In the genomic region with DNA sequence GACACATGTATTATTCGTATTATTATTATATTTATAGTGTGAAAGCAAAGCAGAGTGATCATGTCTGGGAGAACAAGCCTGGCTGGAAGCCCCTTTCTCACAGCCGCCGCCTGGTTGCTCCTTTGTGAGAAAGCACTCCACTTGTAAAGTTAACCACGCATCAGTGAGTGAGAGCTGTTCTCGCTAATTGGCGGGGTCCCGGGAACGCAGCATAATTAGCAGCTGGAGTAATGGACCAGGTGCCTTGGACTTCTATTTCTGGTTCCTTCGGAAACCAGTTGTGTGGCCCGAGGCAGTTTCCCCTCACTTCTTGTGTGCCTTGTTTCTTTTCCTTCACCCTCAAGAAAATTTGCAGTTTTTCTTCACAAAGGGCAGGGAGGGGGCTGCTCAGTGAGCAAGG, we compare ENCODE assay signal across 12 mouse cellular contexts.
DNase-seq lines count a peak whose midpoint lies in the region; ATAC-seq lines count a peak whose summit lies in the region.
"Had no signal": no experiment of that assay in that cellular context is flagged by ENCODE, and none has a peak within 500 bp of the region (broad histone marks: within the 10 kb centered on the region; RNA-seq: fewer than 3 reads in every experiment).

No protein-coding gene starts in this region.

- H3K27ac ChIP-seq in heart, embryonic 13.5 days (replicated peaks) = 0 out of 2 replicates have a peak overlapping the region, but pooled peaks have one; percentile 100
- H3K27ac ChIP-seq in neural tube, embryonic 12.5 days = no peak overlapping the region; the same call in 1 of the 2 replicates
- H3K27ac ChIP-seq in neural tube, embryonic 15.5 days (replicated peaks) = no peak overlapping the region; the same call in 1 of the 2 replicates
- peak overlapping the region; percentile 84 for H3K27ac ChIP-seq in limb, embryonic 12.5 days

- H3K36me3 ChIP-seq in heart, embryonic 13.5 days = peaks cover 3% of the 10 kb centered on the region
- peaks cover 4% of the 10 kb centered on the region for H3K36me3 ChIP-seq in neural tube, embryonic 12.5 days
- peaks cover 3% of the 10 kb centered on the region; the same call in 1 of the 2 replicates for H3K36me3 ChIP-seq in neural tube, embryonic 15.5 days
- H3K36me3 ChIP-seq in limb, embryonic 12.5 days = peaks cover 18% of the 10 kb centered on the region

- H3K4me2 ChIP-seq in heart, embryonic 13.5 days = no peak overlapping the region
- H3K4me2 ChIP-seq in neural tube, embryonic 12.5 days (replicated peaks) = peak overlapping the region; percentile 6; the same call in 1 of the 2 replicates
- H3K4me2 ChIP-seq in neural tube, embryonic 15.5 days = no peak overlapping the region
- H3K4me2 ChIP-seq in limb, embryonic 12.5 days = peak overlapping the region; percentile 17; the same call in 1 of the 2 replicates

- no peak for ATAC-seq in heart, embryonic 13.5 days (ENCODE audit: extremely low read depth, insufficient number of reproducible peaks, low FRiP score, low TSS enrichment)
- ATAC-seq in neural tube, embryonic 12.5 days (ENCODE audit: low FRiP score, low read depth) = no peak
- no peak for ATAC-seq in neural tube, embryonic 15.5 days (ENCODE audit: low FRiP score)
- no peak for ATAC-seq in limb, embryonic 12.5 days (ENCODE audit: insufficient number of reproducible peaks, insufficient read depth, low FRiP score, low TSS enrichment, low read depth)
- ATAC-seq: activated CD4-positive, CD25-positive, alpha-beta regulatory T cell, adult 4 months had no signal

- DNase-seq in heart, adult 9 months (ENCODE audit: low spot score in 2 of 2) = no peak
- DNase-seq in layer of hippocampus, adult 11-12 months (ENCODE audit: low spot score) = no peak
- no peak for DNase-seq in urinary bladder, postnatal 14 days (ENCODE audit: low spot score)
- no peak for DNase-seq in testis, postnatal 10 days (ENCODE audit: low spot score)
- DNase-seq: kidney, adult 11 months; lung, postnatal 36 days; thymus, postnatal 36 days had no signal

- peaks cover 60% of the 10 kb centered on the region for H3K4me1 ChIP-seq in heart, embryonic 13.5 days
- peaks cover 58% of the 10 kb centered on the region for H3K4me1 ChIP-seq in neural tube, embryonic 12.5 days
- H3K4me1 ChIP-seq in neural tube, embryonic 15.5 days = peaks cover 62% of the 10 kb centered on the region
- peaks cover 70% of the 10 kb centered on the region for H3K4me1 ChIP-seq in limb, embryonic 12.5 days (replicated peaks)

- H3K27me3 ChIP-seq in heart, embryonic 13.5 days (replicated peaks) = no peaks in the 10 kb centered on the region
- no peaks in the 10 kb centered on the region for H3K27me3 ChIP-seq in neural tube, embryonic 12.5 days (replicated peaks)
- H3K27me3 ChIP-seq in neural tube, embryonic 15.5 days (replicated peaks) = no peaks in the 10 kb centered on the region
- H3K27me3 ChIP-seq in limb, embryonic 12.5 days = no peaks in the 10 kb centered on the region

- WGBS in heart, embryonic 13.5 days = 71% methylated on average over 10 of the region's 10 CpGs
- WGBS in neural tube, embryonic 12.5 days = 16% methylated on average over 10 of the region's 10 CpGs
- WGBS in neural tube, embryonic 15.5 days = 13% methylated on average over 10 of the region's 10 CpGs
- WGBS in limb, embryonic 12.5 days = 18% methylated on average over 10 of the region's 10 CpGs

- no peak overlapping the region for H3K4me3 ChIP-seq in heart, embryonic 13.5 days
- no peak overlapping the region for H3K4me3 ChIP-seq in neural tube, embryonic 12.5 days
- no peak overlapping the region for H3K4me3 ChIP-seq in neural tube, embryonic 15.5 days (replicated peaks)
- no peak overlapping the region for H3K4me3 ChIP-seq in limb, embryonic 12.5 days (replicated peaks)

- H3K9ac ChIP-seq in heart, embryonic 13.5 days = peak overlapping the region; percentile 35; the same call in 1 of the 2 replicates
- H3K9ac ChIP-seq in neural tube, embryonic 12.5 days = no peak overlapping the region
- no peak overlapping the region for H3K9ac ChIP-seq in neural tube, embryonic 15.5 days (replicated peaks)
- H3K9ac ChIP-seq in limb, embryonic 12.5 days (replicated peaks) = no peak overlapping the region

- no peaks in the 10 kb centered on the region for H3K9me3 ChIP-seq in heart, embryonic 13.5 days
- no peaks in the 10 kb centered on the region for H3K9me3 ChIP-seq in neural tube, embryonic 12.5 days
- no peaks in the 10 kb centered on the region for H3K9me3 ChIP-seq in neural tube, embryonic 15.5 days (replicated peaks)
- H3K9me3 ChIP-seq in limb, embryonic 12.5 days = no peaks in the 10 kb centered on the region

Comparison
In these comparisons a context has a peak if more than half of its experiments do, and no peak if none do; other contexts are left out.
1. H3K4me2 ChIP-seq: peak in neural tube, embryonic 12.5 days (single experiment) and limb, embryonic 12.5 days (single experiment); none in heart, embryonic 13.5 days (single experiment) and neural tube, embryonic 15.5 days (single experiment).
2. H3K27ac ChIP-seq: peak in heart, embryonic 13.5 days (single experiment) and limb, embryonic 12.5 days (single experiment); none in neural tube, embryonic 12.5 days (single experiment) and neural tube, embryonic 15.5 days (single experiment).